Mouse (Mus musculus): ENCODE data around the gene Ehd4. TPM values are rescaled to one million over a fixed set of nuclear protein-coding genes. Genes with fewer than 3 reads are reported as not detected.

The Ehd4 gene
- total and polyA plus RNA-seq, 2 experiments from 2014 or later = 250 to 547 TPM

DNA sequence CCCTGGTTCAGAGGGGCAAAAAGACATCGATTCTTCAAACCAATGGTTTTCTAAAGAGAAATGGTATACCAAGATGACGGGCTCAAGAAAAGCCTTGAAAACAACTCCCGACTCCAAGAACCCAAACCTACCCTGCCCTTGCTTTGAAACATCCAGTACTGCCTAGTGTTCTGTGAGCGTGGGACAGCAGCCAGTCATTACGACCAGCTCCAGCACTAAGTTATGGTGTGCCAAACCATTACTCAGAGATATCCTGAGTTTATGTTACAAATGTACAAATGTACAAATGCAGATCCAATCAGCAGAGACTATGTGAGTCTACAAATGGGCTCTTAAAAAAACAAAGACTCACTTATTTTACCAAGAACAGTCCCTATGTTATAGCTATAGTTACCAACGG lies 40.9 kb downstream of the Ehd4 start:
- Histone ChIP-seq H3K4me1 (ENCODE audit: control insufficient read depth, insufficient read depth) (peaks cover 61% of the 10 kb centered on the region), H3K27ac (ENCODE audit: low read depth) (peak overlapping the region; percentile 39), H3K27me3 (ENCODE audit: control insufficient read depth, insufficient read depth, low read length) (no peaks in the 10 kb centered on the region), H3K9me3 (replicated peaks; ENCODE audit: control insufficient read depth, low read length) (no peaks in the 10 kb centered on the region), H3K9ac (replicated peaks; ENCODE audit: low read depth, low read length) (no peak overlapping the region), H3K36me3 (replicated peaks; ENCODE audit: control insufficient read depth, insufficient read depth, low read length) (peaks cover 29% of the 10 kb centered on the region), H3K4me2 (ENCODE audit: low read depth, low read length) (no peak overlapping the region), H3K4me3 (ENCODE audit: low read depth, low read length) (no peak overlapping the region)
- DNase-seq (ENCODE audit: low spot score) = no peak
- 0 out of 2 replicates have a peak, but pooled peaks have one; percentile 28 for ATAC-seq (ENCODE audit: insufficient read depth, low read depth)
- 67% methylated on average over 6 of the region's 6 CpGs for WGBS
- TF ChIP-seq CTCF (IDR thresholded peaks at IDR 0.05; ENCODE audit: low read depth) = no peak
- TF ChIP-seq EP300 (IDR thresholded peaks at IDR 0.05; ENCODE audit: low read depth) = no peak

DNA sequence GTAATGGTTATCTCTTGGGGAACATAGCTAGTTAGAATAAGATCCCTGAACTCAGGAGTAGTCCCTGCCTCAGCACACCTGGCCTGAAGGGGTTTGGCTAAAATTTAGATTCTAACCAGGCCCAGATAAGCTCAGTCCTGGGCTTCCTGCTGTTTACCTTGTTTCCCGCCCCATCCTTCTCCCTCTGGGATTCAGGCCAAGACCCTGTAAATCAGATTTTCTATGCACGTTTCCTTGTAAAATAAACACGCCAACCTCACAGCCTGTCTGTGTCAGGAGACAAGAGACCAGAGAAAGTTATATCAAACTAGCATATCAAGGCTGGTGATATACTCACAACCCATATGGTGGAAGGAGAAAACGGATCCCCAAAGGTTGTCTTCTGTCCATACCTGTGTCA lies 42.8 kb downstream of the Ehd4 start:
- H3K4me3 ChIP-seq (ENCODE audit: low read depth, low read length) = no peak overlapping the region
- DNase-seq (ENCODE audit: low spot score) (no peak), ATAC-seq (ENCODE audit: insufficient read depth, low read depth) (no peak)
- H3K4me1 ChIP-seq (ENCODE audit: control insufficient read depth, insufficient read depth) = peaks cover 65% of the 10 kb centered on the region
- no peak for TF ChIP-seq EP300 (IDR thresholded peaks at IDR 0.05; ENCODE audit: low read depth)
- no peak for TF ChIP-seq CTCF (IDR thresholded peaks at IDR 0.05; ENCODE audit: low read depth)
- WGBS = 38% methylated on average over 4 of the region's 4 CpGs
- H3K9me3 ChIP-seq (replicated peaks; ENCODE audit: control insufficient read depth, low read length) = no peaks in the 10 kb centered on the region
- no peak overlapping the region for H3K9ac ChIP-seq (replicated peaks; ENCODE audit: low read depth, low read length)
- H3K4me2 ChIP-seq (ENCODE audit: low read depth, low read length) = no peak overlapping the region
- H3K36me3 ChIP-seq (replicated peaks; ENCODE audit: control insufficient read depth, insufficient read depth, low read length) = peaks cover 36% of the 10 kb centered on the region
- H3K27me3 ChIP-seq (ENCODE audit: control insufficient read depth, insufficient read depth, low read length) = no peaks in the 10 kb centered on the region
- peak overlapping the region; percentile 52 for H3K27ac ChIP-seq (ENCODE audit: low read depth)

DNA sequence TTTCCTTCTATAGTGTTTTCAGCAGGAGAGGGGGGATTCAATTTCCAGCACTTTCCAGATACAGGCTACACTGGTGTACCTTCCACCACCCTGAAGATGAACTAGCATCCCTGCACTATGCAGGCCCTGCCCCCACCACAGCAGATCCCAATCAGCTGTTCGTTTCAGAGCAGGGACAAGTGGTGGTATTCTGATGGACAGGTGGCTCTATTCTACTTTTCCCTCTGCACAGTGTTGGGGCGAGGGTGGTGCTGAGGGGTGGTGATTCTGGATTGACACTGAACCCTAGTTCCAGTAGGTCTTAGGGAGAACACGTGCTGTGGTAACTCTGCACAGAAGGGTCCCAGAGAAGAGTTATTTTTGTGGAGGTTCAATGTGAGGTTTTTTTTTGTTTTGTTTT lies 43.2 kb downstream of the Ehd4 start:
- no peak for DNase-seq (ENCODE audit: low spot score)
- peaks cover 34% of the 10 kb centered on the region for H3K36me3 ChIP-seq (replicated peaks; ENCODE audit: control insufficient read depth, insufficient read depth, low read length)
- TF ChIP-seq EP300 (IDR thresholded peaks at IDR 0.05; ENCODE audit: low read depth) = no peak
- no peak for TF ChIP-seq CTCF (IDR thresholded peaks at IDR 0.05; ENCODE audit: low read depth)

GRCm38 (mm10) chr2:120108077-120108476 lies 46.3 kb downstream of the Ehd4 start:
- 73% methylated on average over 4 of the region's 4 CpGs for WGBS
- Histone ChIP-seq H3K4me3 (ENCODE audit: low read depth, low read length) (no peak overlapping the region), H3K9ac (replicated peaks; ENCODE audit: low read depth, low read length) (no peak overlapping the region), H3K4me1 (ENCODE audit: control insufficient read depth, insufficient read depth) (peaks cover 70% of the 10 kb centered on the region), H3K4me2 (ENCODE audit: low read depth, low read length) (no peak overlapping the region), H3K9me3 (replicated peaks; ENCODE audit: control insufficient read depth, low read length) (no peaks in the 10 kb centered on the region), H3K36me3 (replicated peaks; ENCODE audit: control insufficient read depth, insufficient read depth, low read length) (peaks cover 26% of the 10 kb centered on the region), H3K27me3 (ENCODE audit: control insufficient read depth, insufficient read depth, low read length) (no peaks in the 10 kb centered on the region), H3K27ac (ENCODE audit: low read depth) (peak overlapping the region; percentile 94)
- DNase-seq (ENCODE audit: low spot score) (no peak), ATAC-seq (ENCODE audit: insufficient read depth, low read depth) (no peak)
- TF ChIP-seq CTCF (IDR thresholded peaks at IDR 0.05; ENCODE audit: low read depth) (no peak), EP300 (IDR thresholded peaks at IDR 0.05; ENCODE audit: low read depth) (no peak)

More for the DNA sequence above, 43.2 kb downstream of the Ehd4 start:
- H3K27ac ChIP-seq (ENCODE audit: low read depth) = peak overlapping the region; percentile 41
- no peak overlapping the region for H3K9ac ChIP-seq (replicated peaks; ENCODE audit: low read depth, low read length)
- no peak overlapping the region for H3K4me2 ChIP-seq (ENCODE audit: low read depth, low read length)
- peaks cover 65% of the 10 kb centered on the region for H3K4me1 ChIP-seq (ENCODE audit: control insufficient read depth, insufficient read depth)
- no peaks in the 10 kb centered on the region for H3K9me3 ChIP-seq (replicated peaks; ENCODE audit: control insufficient read depth, low read length)
- H3K27me3 ChIP-seq (ENCODE audit: control insufficient read depth, insufficient read depth, low read length) = no peaks in the 10 kb centered on the region
- no peak overlapping the region for H3K4me3 ChIP-seq (ENCODE audit: low read depth, low read length)
- WGBS = 51% methylated on average over 3 of the region's 3 CpGs
- ATAC-seq (ENCODE audit: insufficient read depth, low read depth) = no peak

DNA sequence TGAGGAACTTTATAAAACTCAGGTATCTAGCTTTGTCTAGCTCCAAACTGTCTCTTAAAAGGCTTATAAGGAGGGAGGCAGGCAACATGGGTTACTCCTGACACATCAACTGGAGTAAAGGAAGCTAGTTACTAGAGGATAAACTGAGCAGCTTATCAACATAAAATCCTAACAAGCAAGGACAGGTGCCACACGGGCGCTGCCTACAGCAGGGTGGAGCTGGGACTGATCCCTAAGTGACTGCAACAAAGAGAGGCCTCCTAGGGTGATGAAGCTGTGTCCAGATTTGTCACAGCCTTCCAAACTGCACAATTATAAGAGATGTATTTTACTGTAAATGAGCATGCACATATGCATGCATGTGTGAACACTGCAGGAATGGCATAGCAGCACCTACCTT lies 47.0 kb downstream of the Ehd4 start:
- WGBS = 50% methylated on average over 2 of the region's 2 CpGs
- TF ChIP-seq CTCF (IDR thresholded peaks at IDR 0.05; ENCODE audit: low read depth) (no peak), EP300 (IDR thresholded peaks at IDR 0.05; ENCODE audit: low read depth) (no peak)
- H3K4me3 ChIP-seq (ENCODE audit: low read depth, low read length) = no peak overlapping the region
- H3K36me3 ChIP-seq (replicated peaks; ENCODE audit: control insufficient read depth, insufficient read depth, low read length) = peaks cover 26% of the 10 kb centered on the region
- no peak overlapping the region for H3K9ac ChIP-seq (replicated peaks; ENCODE audit: low read depth, low read length)
- H3K4me1 ChIP-seq (ENCODE audit: control insufficient read depth, insufficient read depth) = peaks cover 77% of the 10 kb centered on the region
- H3K9me3 ChIP-seq (replicated peaks; ENCODE audit: control insufficient read depth, low read length) = no peaks in the 10 kb centered on the region
- no peak for DNase-seq (ENCODE audit: low spot score)
- no peaks in the 10 kb centered on the region for H3K27me3 ChIP-seq (ENCODE audit: control insufficient read depth, insufficient read depth, low read length)
- H3K27ac ChIP-seq (ENCODE audit: low read depth) = peak overlapping the region; percentile 94
- H3K4me2 ChIP-seq (ENCODE audit: low read depth, low read length) = no peak overlapping the region
- no peak for ATAC-seq (ENCODE audit: insufficient read depth, low read depth)

- no peaks in the 10 kb centered on the region for H3K27me3 ChIP-seq (ENCODE audit: control insufficient read depth, insufficient read depth, low read length)
- H3K9ac ChIP-seq (replicated peaks; ENCODE audit: low read depth, low read length) = no peak overlapping the region
- DNase-seq (ENCODE audit: low spot score) (no peak), ATAC-seq (ENCODE audit: insufficient read depth, low read depth) (peak; percentile 56; the same call in 1 of the 2 replicates)
- H3K36me3 ChIP-seq (replicated peaks; ENCODE audit: control insufficient read depth, insufficient read depth, low read length) = peaks cover 29% of the 10 kb centered on the region
- no peaks in the 10 kb centered on the region for H3K9me3 ChIP-seq (replicated peaks; ENCODE audit: control insufficient read depth, low read length)
- H3K4me2 ChIP-seq (ENCODE audit: low read depth, low read length) = no peak overlapping the region
- H3K4me3 ChIP-seq (ENCODE audit: low read depth, low read length) = no peak overlapping the region
- peaks cover 77% of the 10 kb centered on the region for H3K4me1 ChIP-seq (ENCODE audit: control insufficient read depth, insufficient read depth)
- H3K27ac ChIP-seq (ENCODE audit: low read depth) = peak overlapping the region; percentile 94
- 27% methylated on average over 8 of the region's 8 CpGs for WGBS
- TF ChIP-seq EP300 (IDR thresholded peaks at IDR 0.05; ENCODE audit: low read depth) (peak; percentile 73; the same call in 1 of the 2 replicates), CTCF (IDR thresholded peaks at IDR 0.05; ENCODE audit: low read depth) (no peak)
These were observed 47.9 kb downstream of the Ehd4 start for GRCm38 (mm10) chr2:120106397-120106973.

Measured in heart, postnatal 0 days (tissue).